Mouse (Mus musculus) adrenal gland, adult 8-10 months (tissue): ENCODE data around the gene Ttf2. TPM values are rescaled to one million over a fixed set of nuclear protein-coding genes. Genes with fewer than 3 reads are reported as not detected.
A peak's percentile ranks its signal among the peaks of the same experiment; 100 is the strongest.

Experiments used
- DNase-seq: peaks from one replicate; pipeline ENCODE4 v3.0.0; 2022
- total RNA-seq, 4 experiments: library from RNA; stranded (reverse); gene quantifications; 2 replicates each; pipeline ENCODE4 v1.2.4; 2022

The Ttf2 gene
- total RNA-seq, 4 experiments from 2014 or later: 10.5 to 14.8 (median 13.8) TPM

DNA sequence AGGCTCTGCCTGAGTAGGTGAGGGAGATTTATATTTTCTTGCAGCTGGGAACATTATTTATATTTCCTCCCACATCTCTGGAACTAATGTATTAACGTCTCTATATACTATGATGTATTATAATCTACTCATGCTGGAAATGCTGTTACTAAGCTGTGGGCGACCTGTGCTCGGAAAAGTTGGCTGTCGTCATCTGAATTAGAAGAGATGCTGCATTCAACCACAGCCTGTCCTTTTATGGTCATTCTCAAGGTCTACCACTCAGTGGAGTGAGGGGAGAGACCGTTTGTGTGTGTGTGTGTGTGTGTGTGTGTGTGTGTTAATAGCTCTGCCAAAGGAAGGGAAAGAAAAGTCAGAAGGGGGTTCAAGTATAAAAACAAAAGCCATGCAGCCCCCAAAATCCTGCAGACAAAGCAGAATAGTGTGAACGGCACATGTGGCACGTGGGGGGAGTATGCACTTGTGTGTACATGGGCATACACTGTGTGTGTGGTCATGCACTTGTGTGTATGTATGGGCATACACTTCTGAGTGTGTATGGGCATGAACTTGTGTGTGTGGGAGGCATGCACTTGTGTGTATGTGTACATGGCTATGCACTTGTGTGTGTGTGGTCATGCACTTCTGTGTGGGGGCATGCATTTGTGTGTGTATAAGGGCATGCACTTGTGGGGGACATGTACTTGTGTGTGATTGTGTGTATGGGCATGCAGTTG is 57.8 kb downstream of the Ttf2 start:
- DNase-seq: no peak

DNA sequence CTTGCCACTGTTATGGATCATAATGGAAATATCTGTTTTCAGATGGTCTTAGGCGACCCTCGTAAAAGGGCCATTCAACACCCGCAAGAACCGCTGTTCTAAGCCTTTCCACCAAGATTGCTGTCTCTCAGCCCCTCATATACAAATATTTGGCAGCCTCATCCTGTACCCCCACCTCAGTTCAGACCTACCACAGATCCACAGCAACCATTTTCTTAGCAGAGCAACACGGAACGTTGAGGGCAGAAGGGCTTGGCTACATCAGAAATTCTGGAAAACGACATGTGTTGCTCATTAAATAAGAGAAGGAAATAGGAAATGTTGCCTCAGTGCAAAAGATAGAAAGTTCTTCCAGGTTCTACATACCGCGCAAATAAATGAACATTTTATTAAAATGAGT is 58.4 kb downstream of the Ttf2 start:
- DNase-seq: no peak

GRCm38 (mm10) chr3:100910621-100911020 is 58.8 kb downstream of the Ttf2 start:
- DNase-seq: no peak

- no peak for DNase-seq
Measured at GRCm38 (mm10) chr3:100908594-100908993, 60.9 kb downstream of the Ttf2 start.

GRCm38 (mm10) chr3:100906916-100907315 is 62.5 kb downstream of the Ttf2 start:
- no peak for DNase-seq

DNA sequence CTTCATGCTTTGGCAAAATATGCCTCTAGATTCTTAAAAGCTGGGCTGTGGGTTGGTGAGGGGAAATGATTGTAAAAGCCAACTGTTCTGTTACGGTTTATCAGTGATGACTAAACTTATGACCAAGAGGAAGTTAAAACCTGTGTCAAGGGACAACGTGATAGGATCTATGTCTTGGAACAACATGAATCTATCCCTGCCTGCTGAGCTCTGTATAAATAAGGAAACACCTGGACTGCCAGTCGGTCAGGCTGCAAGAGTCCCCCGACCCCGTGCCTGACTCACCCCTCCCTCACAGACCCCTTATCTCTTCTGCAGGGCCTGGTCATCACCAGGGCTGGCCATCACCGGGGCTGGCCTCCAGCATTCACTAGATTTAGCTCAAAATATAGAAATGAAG is 63.3 kb downstream of the Ttf2 start:
- DNase-seq: no peak

GRCm38 (mm10) chr3:100895500-100895899 is 74.0 kb downstream of the Ttf2 start:
- no peak for DNase-seq

GRCm38 (mm10) chr3:100892383-100893335 is 76.8 kb downstream of the Ttf2 start:
- DNase-seq: peak; percentile 29

DNA sequence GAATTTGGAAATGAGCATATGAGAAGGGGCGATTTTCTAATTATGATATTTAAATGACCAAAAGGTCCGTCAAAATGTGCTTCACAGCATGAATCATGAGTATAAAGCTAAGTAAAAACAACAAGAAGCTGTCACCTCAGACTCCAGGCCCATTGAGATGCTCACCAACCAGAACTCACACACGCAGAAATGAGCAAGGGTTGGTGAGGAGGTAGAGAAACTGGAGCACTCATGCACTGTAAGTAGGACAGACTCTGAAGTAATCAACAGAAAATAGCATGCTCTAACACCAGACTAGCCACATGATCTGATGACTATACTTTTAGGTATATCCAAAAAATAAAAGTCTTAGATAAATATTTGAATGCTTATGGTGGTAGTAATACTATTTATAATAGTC is 79.1 kb downstream of the Ttf2 start:
- no peak for DNase-seq

- DNase-seq: peak; percentile 10
Measured at GRCm38 (mm10) chr3:100889234-100889633, 80.2 kb downstream of the Ttf2 start.

Other genes with a start within 250 kb of the Ttf2 start
- gene Vtcn1, start 144.2 kb downstream of the Ttf2 start, total RNA-seq: under 1 TPM in 2 of 4 experiments, not detected in 2; 0.10 to 0.20 TPM
- 1 to 10 TPM; 4.6 to 5.4 (median 5.2) TPM for gene Trim45, start 47.5 kb downstream of the Ttf2 start, total RNA-seq
- under 1 TPM; 0.19 to 0.46 (median 0.34) TPM for gene Cd101, start 59.9 kb upstream of the Ttf2 start, total RNA-seq
- 10 to 100 TPM; 32.1 to 51.5 (median 39.7) TPM for gene Ptgfrn, start 140.6 kb upstream of the Ttf2 start, total RNA-seq